Mouse (Mus musculus) adrenal gland, adult 8-10 months (tissue): ENCODE results near the gene Limch1. TPM values are rescaled to one million over a fixed set of nuclear protein-coding genes. Genes with fewer than 3 reads are reported as not detected.

Experiments
- DNase-seq: peaks from one replicate; pipeline ENCODE4 v3.0.0; 2022
- total RNA-seq, 4 experiments: library from RNA; stranded (reverse); gene quantifications; 2 replicates each; pipeline ENCODE4 v1.2.4; 2022

Limch1 gene
- total RNA-seq, 4 experiments from 2014 or later: 68.6 to 110 (median 87.5) TPM

- DNase-seq: no peak
These were observed 137.1 kb downstream of the Limch1 start for GRCm38 (mm10) chr5:66882718-66883117.

GRCm38 (mm10) chr5:66884505-66884904 is 138.9 kb downstream of the Limch1 start:
- DNase-seq: no peak

- DNase-seq: no peak
These were observed 140.9 kb downstream of the Limch1 start for GRCm38 (mm10) chr5:66886410-66887120.

- DNase-seq: no peak
These were observed 142.4 kb downstream of the Limch1 start for GRCm38 (mm10) chr5:66888061-66888460.

- DNase-seq: peak; percentile 80
These were observed 143.7 kb downstream of the Limch1 start for GRCm38 (mm10) chr5:66889337-66889736.

GRCm38 (mm10) chr5:66895440-66896120 is 150.0 kb downstream of the Limch1 start:
- no peak for DNase-seq

GRCm38 (mm10) chr5:66897584-66897983 is 152.0 kb downstream of the Limch1 start:
- DNase-seq: no peak

- DNase-seq: no peak
These were observed 152.6 kb downstream of the Limch1 start for GRCm38 (mm10) chr5:66898252-66898651.

- DNase-seq: no peak
These were observed 153.3 kb downstream of the Limch1 start for GRCm38 (mm10) chr5:66898811-66899430.

GRCm38 (mm10) chr5:66901116-66901515 is 155.5 kb downstream of the Limch1 start:
- no peak for DNase-seq

- no peak for DNase-seq
These were observed 159.2 kb downstream of the Limch1 start for GRCm38 (mm10) chr5:66904835-66905234.

- no peak for DNase-seq
These were observed 163.3 kb downstream of the Limch1 start for GRCm38 (mm10) chr5:66908883-66909282.

- DNase-seq: no peak
These were observed 164.3 kb downstream of the Limch1 start for GRCm38 (mm10) chr5:66909962-66910361.

GRCm38 (mm10) chr5:66910610-66911009 is 165.0 kb downstream of the Limch1 start:
- DNase-seq: no peak

GRCm38 (mm10) chr5:66911068-66911467 is 165.4 kb downstream of the Limch1 start:
- no peak for DNase-seq

- no peak for DNase-seq
These were observed 168.2 kb downstream of the Limch1 start for GRCm38 (mm10) chr5:66913791-66914190.

GRCm38 (mm10) chr5:66917353-66918315 is 172.0 kb downstream of the Limch1 start:
- DNase-seq: no peak

- DNase-seq: no peak
These were observed 173.0 kb downstream of the Limch1 start for GRCm38 (mm10) chr5:66918316-66919305.

GRCm38 (mm10) chr5:66922582-66922981 is 177.0 kb downstream of the Limch1 start:
- DNase-seq: peak; percentile 47

- DNase-seq: no peak
These were observed 183.7 kb downstream of the Limch1 start for GRCm38 (mm10) chr5:66929291-66929690.
